Mouse (Mus musculus) MEL-GATA-1-ER (cell line): ENCODE results near the gene Slc6a6.

ENCODE experiments used
- DNase-seq: peaks from one replicate; pipeline ENCODE4 v3.0.0-alpha.2; 2012; ENCODE audit warnings: low read depth; ENCODE audit errors: extremely low read depth

The Slc6a6 gene

GRCm38 (mm10) chr6:91700823-91701621, 17.2 kb downstream of the Slc6a6 start:
- no peak for DNase-seq

GRCm38 (mm10) chr6:91703459-91703858, 19.6 kb downstream of the Slc6a6 start:
- no peak for DNase-seq

- no peak for DNase-seq
Observed at GRCm38 (mm10) chr6:91704446-91704845, 20.6 kb downstream of the Slc6a6 start.

GRCm38 (mm10) chr6:91705651-91706050, 21.8 kb downstream of the Slc6a6 start:
- no peak for DNase-seq

GRCm38 (mm10) chr6:91706072-91706776, 22.4 kb downstream of the Slc6a6 start:
- DNase-seq = no peak

GRCm38 (mm10) chr6:91707276-91707885, 23.5 kb downstream of the Slc6a6 start:
- no peak for DNase-seq

- no peak for DNase-seq
Observed at GRCm38 (mm10) chr6:91707886-91708564, 24.2 kb downstream of the Slc6a6 start.

GRCm38 (mm10) chr6:91708919-91709318, 25.1 kb downstream of the Slc6a6 start:
- DNase-seq = no peak

GRCm38 (mm10) chr6:91710345-91710930, 26.6 kb downstream of the Slc6a6 start:
- DNase-seq = no peak

GRCm38 (mm10) chr6:91712097-91712854, 28.4 kb downstream of the Slc6a6 start:
- no peak for DNase-seq

GRCm38 (mm10) chr6:91712855-91713331, 29.0 kb downstream of the Slc6a6 start:
- DNase-seq = peak; percentile 66

- no peak for DNase-seq
Observed at GRCm38 (mm10) chr6:91713370-91713896, 29.6 kb downstream of the Slc6a6 start.

GRCm38 (mm10) chr6:91715023-91715422, 31.2 kb downstream of the Slc6a6 start:
- no peak for DNase-seq

- peak; percentile 22 for DNase-seq
Observed at GRCm38 (mm10) chr6:91715988-91716810, 32.3 kb downstream of the Slc6a6 start.

GRCm38 (mm10) chr6:91718067-91718466, 34.2 kb downstream of the Slc6a6 start:
- DNase-seq = no peak

- DNase-seq = no peak
Observed at GRCm38 (mm10) chr6:91718603-91719002, 34.8 kb downstream of the Slc6a6 start.

GRCm38 (mm10) chr6:91719042-91719747, 35.3 kb downstream of the Slc6a6 start:
- no peak for DNase-seq

GRCm38 (mm10) chr6:91719865-91720533, 36.1 kb downstream of the Slc6a6 start:
- DNase-seq = no peak
